Mouse (Mus musculus) adrenal gland, adult 8-10 months (tissue): Measurements from ENCODE around the gene Rnase9. TPM values are rescaled to one million over a fixed set of nuclear protein-coding genes. Genes with fewer than 3 reads are reported as not detected.

ENCODE experiments used
- total RNA-seq, 4 experiments: library from RNA; stranded (reverse); gene quantifications; 2 replicates each; pipeline ENCODE4 v1.2.4; 2022

The Rnase9 gene
- total RNA-seq, 4 experiments from 2014 or later = not detected

Other genes with a start within 250 kb of the Rnase9 start
- 1 to 10 TPM in 1 of 4 experiments, under 1 TPM in 1, not detected in 2; 0.58 to 1.8 TPM for gene Ccnb1ip1, start 234.1 kb downstream of the Rnase9 start, total RNA-seq
- gene Parp2, start 234.0 kb downstream of the Rnase9 start, total RNA-seq = 10 to 100 TPM; 24.2 to 40.7 (median 31.3) TPM
- 10 to 100 TPM; 25.5 to 33.6 (median 25.9) TPM for gene Tep1, start 171.3 kb downstream of the Rnase9 start, total RNA-seq
- gene Klhl33, start 144.4 kb downstream of the Rnase9 start, total RNA-seq = 1 to 10 TPM; 1.0 to 3.4 (median 1.8) TPM
- 10 to 100 TPM; 44.8 to 55.6 (median 51.3) TPM for gene Osgep, start 117.0 kb downstream of the Rnase9 start, total RNA-seq
- 10 to 100 TPM; 73.6 to 85.2 (median 74.1) TPM for gene Apex1, start 116.9 kb downstream of the Rnase9 start, total RNA-seq
- 10 to 100 TPM; 62.3 to 74.8 (median 68.0) TPM for gene Pip4p1, start 111.0 kb downstream of the Rnase9 start, total RNA-seq
- gene Pnp, start 110.8 kb downstream of the Rnase9 start, total RNA-seq = 10 to 100 TPM; 26.5 to 35.8 (median 31.3) TPM
- gene Gm49342, start 97.4 kb downstream of the Rnase9 start, total RNA-seq = 10 to 100 TPM; 25.4 to 40.6 (median 33.0) TPM
- 1 to 10 TPM; 1.8 to 2.5 (median 2.2) TPM for gene Pnp2, start 85.9 kb downstream of the Rnase9 start, total RNA-seq
- gene Rnase10, start 34.1 kb downstream of the Rnase9 start, total RNA-seq = under 1 TPM in 2 of 4 experiments, not detected in 2; 0.15 to 0.31 TPM
- gene Rnase11, start 8.3 kb upstream of the Rnase9 start, total RNA-seq = not detected
- not detected for gene Rnase12, start 15.8 kb upstream of the Rnase9 start, total RNA-seq
- not detected for gene Olfr750, start 32.6 kb upstream of the Rnase9 start, total RNA-seq
- gene Rnase4, start 49.2 kb upstream of the Rnase9 start, total RNA-seq = 10 to 100 TPM; 48.1 to 69.1 (median 54.7) TPM
- gene Ang, start 49.3 kb upstream of the Rnase9 start, total RNA-seq = 1 to 10 TPM; 5.4 to 7.4 (median 6.4) TPM
- not detected for gene Eddm3b, start 72.6 kb upstream of the Rnase9 start, total RNA-seq
- 1 to 10 TPM; 1.4 to 4.0 (median 2.1) TPM for gene Rnase6, start 82.0 kb upstream of the Rnase9 start, total RNA-seq
- under 1 TPM in 1 of 4 experiments, not detected in 3; 0.28 TPM for gene Rnase1, start 104.9 kb upstream of the Rnase9 start, total RNA-seq
- not detected for gene Rnase2b, start 120.4 kb upstream of the Rnase9 start, total RNA-seq
- not detected for gene Ang2, start 157.3 kb upstream of the Rnase9 start, total RNA-seq
- gene Ear14, start 161.5 kb upstream of the Rnase9 start, total RNA-seq = not detected
- 10 to 100 TPM in 2 of 4 experiments, 1 to 10 TPM in 2; 8.4 to 30.6 (median 10.1) TPM for gene Rnase2a, start 214.2 kb upstream of the Rnase9 start, total RNA-seq